Mouse (Mus musculus) liver, postnatal 0 days (tissue): Measurements from ENCODE around the gene Dock1.

Experiments
- CTCF ChIP-seq: sonication (generic); IDR thresholded peaks from 2 replicates; pipeline ENCODE4 v1.5.1; 2016; ENCODE audit warnings: antibody characterized with exemption, low read depth
- EP300 ChIP-seq: IDR thresholded peaks from 2 replicates; pipeline ENCODE4 v1.6.1; 2016; ENCODE audit warnings: antibody characterized with exemption, low read depth, mild to moderate bottlenecking

- TF ChIP-seq CTCF (no peak), EP300 (no peak)
Observed at GRCm38 (mm10) chr7:135065301-135065700, 394.8 kb downstream of the Dock1 start.
